Mouse (Mus musculus) hindbrain, embryonic 14.5 days (tissue): ENCODE measurements around the gene Stoml1. TPM values are rescaled to one million over a fixed set of nuclear protein-coding genes. Genes with fewer than 3 reads are reported as not detected.

ENCODE experiments used
- ATAC-seq: fragments of 200-750 bp; cut with Nextera tagmentation; 2 replicates; pipeline ENCODE4 v1.8.0; 2017; ENCODE audit warnings: moderate number of reproducible peaks, mild to moderate bottlenecking, moderate TSS enrichment, moderate library complexity; ENCODE audit not compliant: low FRiP score
- DNase-seq: peaks from one replicate; pipeline ENCODE4 v3.0.0-alpha.2; 2015; ENCODE audit warnings: low spot score
- H3K27ac ChIP-seq: fragments of 300-500 bp; sonication (generic); 2 replicates; pipeline ENCODE4 v1.5.1; 2014; ENCODE audit warnings: mild to moderate bottlenecking, moderate library complexity
- H3K27me3 ChIP-seq: fragments of 300-500 bp; sonication (generic); 2 replicates; pipeline ENCODE4 v1.6.1; 2014; ENCODE audit warnings: mild to moderate bottlenecking, low read length, mixed read lengths; ENCODE audit not compliant: control insufficient read depth, insufficient read depth
- H3K36me3 ChIP-seq: fragments of 300-500 bp; sonication (generic); replicated peaks from 2 replicates; pipeline ENCODE4 v1.6.1; 2014; ENCODE audit not compliant: control insufficient read depth, insufficient read depth
- H3K4me1 ChIP-seq: fragments of 300-500 bp; sonication (generic); replicated peaks from 2 replicates; pipeline ENCODE4 v1.6.1; 2014; ENCODE audit warnings: antibody characterized with exemption, low read length, mixed read lengths; ENCODE audit not compliant: control insufficient read depth, insufficient read depth
- H3K4me2 ChIP-seq: fragments of 300-500 bp; sonication (generic); replicated peaks from 2 replicates; pipeline ENCODE4 v1.6.1; 2014; ENCODE audit warnings: mild to moderate bottlenecking, moderate library complexity
- H3K4me3 ChIP-seq: fragments of 300-500 bp; sonication (generic); replicated peaks from 2 replicates; pipeline ENCODE4 v1.5.1; 2014; ENCODE audit warnings: mild to moderate bottlenecking, low read length
- H3K9ac ChIP-seq: fragments of 300-500 bp; sonication (generic); 2 replicates; pipeline ENCODE4 v1.6.1; 2014
- H3K9me3 ChIP-seq: fragments of 300-500 bp; sonication (generic); 2 replicates; pipeline ENCODE4 v1.6.1; 2016; ENCODE audit warnings: low read length; ENCODE audit not compliant: control insufficient read depth
- WGBS: fragments of 180-500 bp; shearing (Covaris S2); extraction: QIAGEN DNeasy Blood & Tissue Kit; methylation state at CpG from one replicate; pipeline ENCODE4 v1.1.7; 2014; 5-methylcytosine and 5-hydroxymethylcytosine counted together
- polyA plus RNA-seq: library from polyadenylated mRNA; unstranded; fragments of >200 nt; fragmentation: Nextera tagmentation; extraction: Ambion mirVana; gene quantifications from 2 replicates; pipeline ENCODE4 v1.2.1, GENCODE M21; 2014

Stoml1 gene
- polyA plus RNA-seq, 1 experiment from 2014 or later = 103 TPM

DNA sequence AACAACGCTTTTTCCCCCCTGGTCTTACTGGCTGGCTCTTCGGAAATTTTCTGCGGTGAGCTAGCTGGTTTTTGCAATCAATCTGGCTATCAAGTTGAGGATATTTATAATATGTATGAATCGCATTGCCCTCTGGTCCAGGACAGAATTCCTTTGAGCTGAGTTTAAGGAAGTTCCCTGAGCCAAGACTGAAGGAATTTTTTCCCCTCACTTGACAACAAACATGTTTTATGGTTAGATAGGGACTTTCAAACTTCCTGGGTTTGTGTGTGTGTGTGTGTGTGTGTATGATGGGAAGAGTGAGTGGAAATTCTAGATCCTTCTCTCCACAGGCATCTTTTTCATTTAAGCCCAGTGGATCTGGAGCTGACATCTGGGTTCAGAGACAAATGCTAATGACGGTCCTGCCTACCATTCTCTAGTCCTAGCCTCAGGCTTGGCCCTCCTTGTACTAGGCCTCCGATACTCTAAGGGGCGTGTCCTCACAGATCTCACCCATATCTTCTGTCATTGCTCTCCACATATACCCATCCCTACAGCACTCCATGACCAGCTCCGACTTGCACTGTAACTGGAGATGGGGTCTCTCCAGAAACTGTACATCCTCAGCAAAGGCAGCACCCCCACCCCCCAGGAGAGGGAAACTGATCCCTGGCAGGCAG is 38.3 kb upstream of the Stoml1 start:
- WGBS = 65% methylated on average over 8 of the region's 8 CpGs
- H3K4me3 ChIP-seq = no peak overlapping the region

DNA sequence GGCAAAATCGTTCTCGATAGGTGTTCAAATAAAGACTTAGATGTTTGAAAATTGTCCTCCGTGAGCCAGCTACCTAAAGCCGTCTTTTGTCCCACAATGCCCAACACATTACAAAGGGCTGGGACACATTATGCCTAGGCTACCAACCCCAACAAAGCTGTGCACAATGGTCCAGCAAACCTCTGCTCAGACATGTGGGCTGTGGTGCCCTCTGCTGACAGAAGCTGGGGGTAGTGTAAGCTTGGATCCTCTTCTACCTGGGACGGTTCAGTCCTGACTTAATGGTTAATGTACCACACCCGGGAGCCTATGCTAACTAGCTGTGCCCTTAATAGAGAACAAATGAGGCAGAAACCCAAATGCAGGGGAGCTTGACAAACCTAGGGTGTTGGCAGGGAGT is 36.6 kb upstream of the Stoml1 start:
- WGBS = 46% methylated on average over 6 of the region's 6 CpGs

More for the DNA sequence above, 38.3 kb upstream of the Stoml1 start:
- DNase-seq (no peak), ATAC-seq (no peak)
- Histone ChIP-seq H3K4me2 (no peak overlapping the region), H3K9ac (no peak overlapping the region), H3K27ac (no peak overlapping the region), H3K36me3 (no peaks in the 10 kb centered on the region), H3K27me3 (no peaks in the 10 kb centered on the region), H3K9me3 (no peaks in the 10 kb centered on the region), H3K4me1 (no peaks in the 10 kb centered on the region)

DNA sequence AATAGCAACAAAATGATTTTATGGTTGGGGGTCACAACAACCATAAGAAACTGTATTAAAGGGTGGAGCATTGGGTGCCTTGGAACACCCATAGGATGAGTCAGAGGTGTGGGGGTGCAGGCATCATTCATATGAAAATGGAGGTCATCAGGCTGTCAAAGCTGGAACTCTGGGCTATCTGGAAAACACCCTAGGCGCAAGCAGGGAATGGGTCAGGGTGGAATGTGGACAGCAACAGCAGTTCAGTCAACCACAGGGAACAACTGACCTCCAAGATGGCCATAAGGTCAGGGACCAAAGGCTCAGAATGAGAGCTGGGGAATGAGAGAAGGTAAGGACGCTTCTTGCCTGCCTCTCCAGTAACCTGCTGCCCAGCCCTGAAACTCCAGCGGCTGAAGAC is 34.4 kb upstream of the Stoml1 start:
- no peaks in the 10 kb centered on the region for H3K4me1 ChIP-seq
- 86% methylated on average over 3 of the region's 3 CpGs for WGBS
- no peak overlapping the region for H3K4me2 ChIP-seq

More for the DNA sequence above, 36.6 kb upstream of the Stoml1 start:
- H3K27me3 ChIP-seq = no peaks in the 10 kb centered on the region
- no peak overlapping the region for H3K9ac ChIP-seq
- H3K4me1 ChIP-seq = no peaks in the 10 kb centered on the region
- DNase-seq = peak; percentile 60
- H3K4me3 ChIP-seq = no peak overlapping the region
- H3K4me2 ChIP-seq = no peak overlapping the region
- H3K36me3 ChIP-seq = no peaks in the 10 kb centered on the region
- peak; percentile 65; the same call in 1 of the 2 replicates for ATAC-seq
- H3K27ac ChIP-seq = no peak overlapping the region
- H3K9me3 ChIP-seq = no peaks in the 10 kb centered on the region

DNA sequence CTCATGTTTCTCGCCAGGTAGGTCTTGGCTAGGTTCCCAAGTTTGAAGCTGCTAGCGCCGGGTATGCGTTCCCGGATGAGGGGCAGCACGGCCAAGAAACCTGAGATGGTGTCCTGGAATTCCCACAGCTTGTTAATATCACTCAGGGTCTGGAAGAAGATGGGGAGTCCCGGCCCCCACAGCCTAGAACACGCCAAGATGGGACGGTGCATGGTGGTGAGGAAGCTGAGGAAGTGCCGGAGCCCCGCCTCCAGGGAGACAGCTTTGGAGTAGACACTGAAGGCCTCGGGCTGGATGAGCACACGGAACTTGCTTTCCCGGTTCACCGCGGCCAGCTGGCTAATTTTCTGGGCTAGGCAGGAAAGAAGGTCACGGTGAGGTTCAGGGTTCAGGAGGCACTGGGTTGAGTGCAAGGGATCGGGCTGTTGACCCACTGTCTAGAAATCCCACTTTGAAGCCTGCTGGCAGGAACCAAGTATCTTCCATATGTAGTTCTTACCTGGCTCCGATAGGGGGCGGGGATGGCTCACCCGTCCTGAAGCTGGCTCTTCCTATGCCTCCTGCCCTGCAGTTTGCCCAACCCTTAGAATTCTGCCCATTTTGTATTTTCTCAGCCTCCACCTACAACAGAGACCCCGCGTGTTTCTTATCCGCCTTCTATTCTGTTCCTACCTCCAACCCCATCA is 32.6 kb upstream of the Stoml1 start:
- no peak overlapping the region for H3K4me3 ChIP-seq
- no peaks in the 10 kb centered on the region for H3K9me3 ChIP-seq
- H3K4me2 ChIP-seq = no peak overlapping the region
- DNase-seq = peak; percentile 31
- H3K4me1 ChIP-seq = no peaks in the 10 kb centered on the region
- H3K27ac ChIP-seq = no peak overlapping the region
- H3K27me3 ChIP-seq = no peaks in the 10 kb centered on the region
- 73% methylated on average over 24 of the region's 24 CpGs for WGBS
- no peaks in the 10 kb centered on the region for H3K36me3 ChIP-seq
- no peak for ATAC-seq
- no peak overlapping the region for H3K9ac ChIP-seq

More for the DNA sequence above, 34.4 kb upstream of the Stoml1 start:
- H3K36me3 ChIP-seq = no peaks in the 10 kb centered on the region
- H3K9ac ChIP-seq = no peak overlapping the region
- DNase-seq (no peak), ATAC-seq (no peak)
- H3K27ac ChIP-seq = no peak overlapping the region
- H3K4me3 ChIP-seq = no peak overlapping the region
- no peaks in the 10 kb centered on the region for H3K27me3 ChIP-seq
- H3K9me3 ChIP-seq = no peaks in the 10 kb centered on the region

DNA sequence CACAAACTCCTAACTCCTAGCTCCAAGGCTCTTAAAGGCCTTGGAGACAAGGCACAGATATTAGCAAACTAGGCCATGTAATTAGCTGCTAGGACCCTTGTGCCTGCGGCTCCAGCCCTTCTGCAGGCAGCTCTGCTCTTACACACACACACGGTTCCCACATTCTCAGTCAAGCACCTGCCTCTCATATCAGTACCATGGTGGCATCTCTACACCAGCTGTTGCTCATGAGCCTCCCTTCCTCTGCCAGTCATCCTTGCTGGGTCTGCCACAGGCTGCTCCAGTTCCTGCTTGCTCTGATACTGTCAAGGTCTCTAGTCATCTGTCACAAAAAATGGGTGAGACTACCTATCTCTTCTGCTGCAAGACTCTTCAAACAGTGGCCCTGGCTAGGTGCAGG is 28.6 kb upstream of the Stoml1 start:
- Histone ChIP-seq H3K9ac (no peak overlapping the region), H3K36me3 (no peaks in the 10 kb centered on the region), H3K4me3 (no peak overlapping the region), H3K9me3 (no peaks in the 10 kb centered on the region), H3K4me1 (no peaks in the 10 kb centered on the region), H3K27me3 (no peaks in the 10 kb centered on the region), H3K4me2 (no peak overlapping the region), H3K27ac (no peak overlapping the region)
- no peak for ATAC-seq
- no peak for DNase-seq
- WGBS = 88% methylated on average over 2 of the region's 2 CpGs

DNA sequence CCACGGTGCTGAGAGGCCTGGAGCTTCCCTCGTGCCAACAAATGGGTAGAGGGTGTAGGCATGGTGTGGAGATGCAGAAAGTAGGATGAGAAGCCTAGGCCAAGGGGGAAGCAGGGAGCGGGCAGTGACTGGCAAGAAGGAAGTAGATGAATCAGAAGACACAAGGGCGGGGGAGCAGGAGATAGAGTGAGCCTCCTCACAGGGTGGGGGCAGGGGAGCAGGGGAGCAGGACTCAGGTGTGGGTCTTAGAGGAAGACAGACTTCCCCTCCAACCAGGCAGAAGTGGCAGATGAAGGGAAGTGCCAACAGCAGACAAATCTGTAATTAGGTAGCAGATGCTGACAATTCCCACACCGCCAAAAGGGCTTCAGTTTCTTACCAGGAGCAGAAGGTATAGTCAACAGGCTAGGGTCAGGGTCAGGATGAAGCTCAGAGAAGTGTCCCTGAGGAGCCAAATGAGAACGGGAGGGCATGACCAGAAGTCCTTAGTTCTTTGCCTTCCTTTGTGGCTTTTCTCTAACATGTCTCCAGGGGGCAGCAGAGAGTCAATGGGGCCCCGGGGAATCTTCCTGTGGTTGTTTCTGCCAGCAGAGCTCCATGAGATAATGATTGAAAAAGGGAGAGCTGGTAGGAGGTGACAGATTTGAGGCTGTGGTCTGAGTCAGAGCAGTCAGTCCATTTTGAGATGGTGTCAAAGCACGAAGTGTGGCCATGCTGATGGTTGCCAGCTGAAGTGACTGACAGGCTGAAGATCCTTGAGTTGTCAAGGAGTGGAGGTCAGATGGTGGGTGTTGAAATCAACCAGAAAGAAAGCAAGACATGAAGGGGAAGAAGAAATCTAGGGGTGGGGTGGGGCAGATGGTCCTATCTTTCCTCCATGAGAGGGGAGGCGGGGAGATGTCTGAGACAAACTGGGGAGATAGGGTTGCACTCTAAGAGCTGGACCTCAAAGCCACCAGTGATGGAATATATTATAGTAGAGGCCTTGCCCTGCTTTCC is 26.8 kb upstream of the Stoml1 start:
- Histone ChIP-seq H3K4me1 (no peaks in the 10 kb centered on the region), H3K9ac (no peak overlapping the region), H3K9me3 (no peaks in the 10 kb centered on the region), H3K27ac (no peak overlapping the region), H3K36me3 (no peaks in the 10 kb centered on the region), H3K27me3 (no peaks in the 10 kb centered on the region), H3K4me2 (no peak overlapping the region), H3K4me3 (no peak overlapping the region)
- 67% methylated on average over 9 of the region's 9 CpGs for WGBS
- DNase-seq (no peak), ATAC-seq (no peak)

DNA sequence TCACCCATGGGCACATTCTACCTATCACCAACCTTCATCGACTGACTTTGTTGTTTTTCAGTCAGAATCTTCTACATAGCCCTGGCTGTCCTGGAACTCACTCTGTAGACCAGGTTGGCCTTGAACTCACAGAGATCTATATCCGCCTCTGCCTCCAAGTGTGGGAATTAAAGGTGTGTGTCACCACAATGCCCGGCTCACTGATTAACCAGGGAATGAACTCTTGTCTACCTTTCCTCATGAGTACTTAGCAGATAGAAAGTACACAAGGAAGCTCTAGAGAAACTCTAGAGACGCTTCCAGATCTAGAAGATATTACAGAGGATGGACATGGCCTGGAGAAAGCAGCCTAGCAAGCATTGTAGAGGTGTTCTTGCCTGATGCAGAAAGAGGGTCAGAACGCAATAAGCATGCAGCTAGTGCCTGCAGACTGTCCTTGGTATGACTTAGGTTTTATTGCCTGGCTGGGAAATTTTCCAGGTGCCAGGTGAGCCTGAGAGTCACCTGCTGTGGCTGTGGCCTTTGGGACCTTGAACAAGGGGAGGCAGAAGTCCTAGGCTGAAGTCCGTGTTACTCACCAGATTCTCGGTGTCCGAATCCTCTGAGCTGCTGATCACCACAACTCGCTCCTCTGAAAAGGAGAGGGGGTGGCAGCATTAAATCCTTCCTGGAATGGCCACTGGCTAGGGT is 24.0 kb upstream of the Stoml1 start:
- H3K36me3 ChIP-seq = no peaks in the 10 kb centered on the region
- H3K27ac ChIP-seq = no peak overlapping the region
- H3K27me3 ChIP-seq = no peaks in the 10 kb centered on the region
- no peaks in the 10 kb centered on the region for H3K9me3 ChIP-seq
- no peak overlapping the region for H3K4me3 ChIP-seq
- H3K9ac ChIP-seq = no peak overlapping the region
- WGBS = 98% methylated on average over 9 of the region's 9 CpGs
- no peak overlapping the region for H3K4me2 ChIP-seq
- ATAC-seq (no peak), DNase-seq (no peak)
- H3K4me1 ChIP-seq = no peaks in the 10 kb centered on the region

DNA sequence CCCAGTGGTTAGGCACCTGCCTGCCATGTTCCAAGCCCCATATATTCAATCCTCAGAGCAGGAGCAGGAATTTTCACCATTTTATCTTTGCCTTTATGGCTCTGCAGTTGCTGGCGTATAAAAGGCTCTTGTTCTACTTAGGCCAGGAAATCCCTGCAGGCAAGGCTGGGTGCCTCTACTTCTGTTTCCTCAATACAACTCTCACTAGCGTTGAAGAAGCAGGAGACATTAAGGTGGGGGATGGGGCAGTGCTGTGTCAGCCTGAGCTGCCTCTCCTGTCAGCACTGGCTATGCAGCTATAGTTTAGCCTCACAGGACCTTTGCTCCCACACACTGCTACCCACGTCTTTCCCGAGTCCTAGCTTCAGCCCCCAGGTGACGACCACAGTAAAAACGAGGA is 21.2 kb upstream of the Stoml1 start:
- Histone ChIP-seq H3K9ac (no peak overlapping the region), H3K4me3 (no peak overlapping the region), H3K27ac (no peak overlapping the region), H3K9me3 (no peaks in the 10 kb centered on the region), H3K36me3 (no peaks in the 10 kb centered on the region), H3K27me3 (no peaks in the 10 kb centered on the region), H3K4me2 (no peak overlapping the region), H3K4me1 (no peaks in the 10 kb centered on the region)
- DNase-seq (no peak), ATAC-seq (no peak)
- 76% methylated on average over 6 of the region's 6 CpGs for WGBS
